Mouse (Mus musculus) cerebellum, adult (tissue): ENCODE results near the gene Lmcd1.

Experiments
- ATAC-seq: cut with Nextera tagmentation; 2 replicates; pipeline ENCODE4 v1.9.2; 2017; ENCODE audit warnings: mild to moderate bottlenecking, moderate library complexity, mixed read lengths; ENCODE audit not compliant: insufficient number of reproducible peaks, low FRiP score, low TSS enrichment

Gene Lmcd1

DNA sequence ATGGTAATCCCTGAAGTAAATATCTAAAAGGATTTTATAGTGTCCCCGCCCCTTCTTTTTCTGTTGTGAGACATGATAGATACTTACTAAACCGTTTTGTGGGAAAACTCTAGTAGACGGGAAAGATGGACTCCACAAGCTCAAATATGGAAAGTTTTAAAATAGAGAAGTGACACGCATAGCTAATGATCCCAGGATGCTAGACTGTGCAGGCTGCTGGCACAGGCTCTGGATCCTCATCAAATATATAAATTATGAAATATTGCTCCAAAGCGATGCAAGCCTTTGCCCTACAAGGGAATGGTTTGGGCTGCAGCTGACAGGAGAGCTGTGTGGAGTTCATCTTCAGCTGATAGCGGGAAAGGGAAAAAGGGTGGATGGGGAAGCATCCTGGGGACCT is 64.1 kb downstream of the Lmcd1 start:
- no peak for ATAC-seq

DNA sequence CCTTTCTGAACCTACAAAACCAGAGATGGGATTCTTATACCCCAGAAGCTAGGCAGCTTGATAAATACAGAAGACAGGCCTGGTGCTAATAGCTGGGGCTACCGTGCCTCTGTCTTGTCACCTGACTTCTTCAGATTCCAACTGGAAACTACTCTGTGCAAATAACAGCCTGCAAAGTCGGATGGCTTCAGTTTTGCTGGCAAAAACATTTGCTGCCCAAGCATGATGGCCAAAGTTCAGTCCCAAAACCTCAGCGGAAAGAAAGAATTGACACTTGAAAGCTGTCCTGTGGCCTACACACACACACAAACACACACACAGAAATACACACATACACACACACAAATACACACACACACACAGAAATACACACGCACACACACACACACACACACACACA is 65.5 kb downstream of the Lmcd1 start:
- no peak for ATAC-seq

DNA sequence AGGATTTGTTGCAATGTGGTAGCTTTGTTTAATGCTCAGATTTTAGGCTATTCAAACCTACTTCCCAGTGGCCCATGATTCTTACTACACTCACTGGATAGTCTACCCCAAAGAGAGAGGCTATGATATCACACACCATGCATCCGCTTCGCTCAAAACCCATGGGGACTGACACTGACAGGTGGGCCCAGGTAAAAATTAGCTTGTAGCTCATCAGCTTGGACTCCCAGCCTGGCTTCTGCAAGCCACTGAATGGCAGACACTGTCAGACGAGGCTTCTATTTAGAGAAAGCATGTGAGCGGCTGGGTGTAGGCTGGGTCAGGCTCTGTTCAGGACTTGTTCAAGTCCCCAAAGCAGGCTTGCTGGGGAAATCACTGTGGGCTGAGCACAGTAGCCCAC is 76.9 kb downstream of the Lmcd1 start:
- no peak for ATAC-seq

DNA sequence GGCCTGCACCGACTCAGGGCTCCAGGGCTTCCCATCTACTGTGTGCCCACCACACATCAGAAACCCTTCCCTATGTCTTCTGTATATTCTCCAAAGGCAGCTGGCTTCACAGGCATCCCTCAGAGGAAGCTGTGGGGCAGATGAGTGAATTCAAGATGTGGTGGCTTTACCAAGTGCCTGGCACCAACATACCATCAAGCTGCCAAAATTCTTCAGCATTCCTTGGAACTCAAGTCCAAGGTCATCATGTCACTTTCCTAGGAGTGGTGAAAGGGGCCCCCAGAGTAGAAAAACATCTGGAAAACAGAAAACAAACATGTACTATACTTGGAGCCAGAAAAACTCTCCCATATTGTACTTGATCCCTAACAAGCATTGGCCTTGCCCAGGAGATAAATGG is 85.8 kb downstream of the Lmcd1 start:
- no peak for ATAC-seq

DNA sequence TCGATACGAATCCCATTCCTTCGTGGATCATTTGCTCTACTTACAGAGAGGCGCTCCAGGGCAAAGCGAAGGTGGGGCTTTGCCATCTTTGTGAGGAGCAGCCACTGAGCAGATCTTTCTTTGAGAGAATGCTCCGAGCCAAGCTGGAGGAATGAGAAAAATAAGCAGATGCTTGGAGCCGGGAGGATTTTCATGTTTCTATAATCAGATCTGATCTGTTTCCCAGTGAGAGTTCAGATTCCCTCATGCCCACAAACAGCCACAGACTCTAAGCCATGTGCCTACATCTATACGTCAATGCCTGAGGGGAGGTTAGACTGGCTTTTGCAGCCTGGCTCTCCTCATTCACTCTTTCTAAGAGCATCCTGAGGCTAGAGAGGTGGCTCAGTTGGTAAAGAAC is 87.1 kb downstream of the Lmcd1 start:
- ATAC-seq: no peak

DNA sequence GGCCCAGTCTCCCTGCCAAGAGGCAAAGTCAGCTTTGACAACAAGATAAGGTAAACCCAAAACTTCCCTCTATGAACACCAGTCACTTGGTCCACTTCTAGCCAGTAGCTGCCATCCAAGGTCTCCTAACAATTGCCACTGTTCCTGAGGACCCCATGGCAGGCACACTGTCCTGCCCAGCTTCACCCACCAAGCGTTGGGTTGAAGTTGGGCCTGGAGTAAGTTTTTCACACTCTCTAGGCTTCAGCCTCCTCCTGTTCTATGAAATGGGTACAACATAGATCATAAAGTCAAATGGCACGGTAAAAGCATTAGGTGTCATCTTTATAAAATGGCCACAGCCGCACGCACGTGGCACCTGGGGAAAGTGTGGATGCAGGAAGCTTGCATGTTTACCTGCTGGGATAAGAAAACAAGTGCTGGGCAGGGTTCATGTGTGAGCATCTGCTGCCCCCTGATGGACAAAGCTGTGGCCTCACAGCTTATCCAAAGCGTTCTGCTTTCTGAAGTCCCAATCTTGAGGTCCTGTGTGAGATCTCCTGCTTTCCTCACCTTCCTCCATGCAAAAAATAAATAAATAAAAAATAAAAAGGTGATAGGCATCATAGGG is 88.9 kb downstream of the Lmcd1 start:
- ATAC-seq: peak; percentile 45

DNA sequence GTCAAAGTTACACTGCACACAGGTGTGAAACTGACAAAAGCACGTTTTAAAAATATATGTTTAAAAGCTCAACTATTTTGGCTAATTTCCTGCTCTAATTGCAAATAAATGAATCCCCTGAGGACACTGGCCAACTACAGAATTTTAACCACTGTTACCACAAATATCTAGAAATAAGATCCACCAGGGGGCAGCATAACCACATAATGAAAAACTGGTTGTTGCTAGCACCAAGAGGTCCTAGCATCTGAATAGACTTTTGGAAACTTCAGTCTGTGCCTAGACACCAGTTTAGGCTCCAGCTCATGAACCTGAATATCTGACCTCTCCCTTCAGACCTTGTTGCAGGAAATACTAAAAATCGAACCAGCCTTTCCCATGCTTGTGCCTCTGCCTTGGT is 91.0 kb downstream of the Lmcd1 start:
- no peak for ATAC-seq

DNA sequence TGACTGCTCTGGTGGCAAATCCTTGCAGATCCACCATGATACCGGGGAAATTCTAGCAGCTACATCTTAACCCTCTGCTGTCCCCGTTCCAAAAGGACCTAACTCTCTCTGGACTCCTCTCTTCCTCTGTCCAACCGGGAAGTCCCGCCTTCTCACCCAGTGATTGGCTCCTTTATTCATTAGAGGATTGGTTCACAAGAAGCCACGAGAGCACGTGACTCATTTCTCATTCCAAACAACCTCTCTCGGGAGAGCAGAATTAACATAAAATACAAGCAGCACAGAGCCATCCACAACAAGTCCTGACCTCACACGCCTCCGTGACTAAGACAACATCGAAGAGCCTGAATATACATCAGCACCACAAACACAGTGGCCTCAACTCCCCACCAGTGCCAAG is 91.7 kb downstream of the Lmcd1 start:
- no peak for ATAC-seq

DNA sequence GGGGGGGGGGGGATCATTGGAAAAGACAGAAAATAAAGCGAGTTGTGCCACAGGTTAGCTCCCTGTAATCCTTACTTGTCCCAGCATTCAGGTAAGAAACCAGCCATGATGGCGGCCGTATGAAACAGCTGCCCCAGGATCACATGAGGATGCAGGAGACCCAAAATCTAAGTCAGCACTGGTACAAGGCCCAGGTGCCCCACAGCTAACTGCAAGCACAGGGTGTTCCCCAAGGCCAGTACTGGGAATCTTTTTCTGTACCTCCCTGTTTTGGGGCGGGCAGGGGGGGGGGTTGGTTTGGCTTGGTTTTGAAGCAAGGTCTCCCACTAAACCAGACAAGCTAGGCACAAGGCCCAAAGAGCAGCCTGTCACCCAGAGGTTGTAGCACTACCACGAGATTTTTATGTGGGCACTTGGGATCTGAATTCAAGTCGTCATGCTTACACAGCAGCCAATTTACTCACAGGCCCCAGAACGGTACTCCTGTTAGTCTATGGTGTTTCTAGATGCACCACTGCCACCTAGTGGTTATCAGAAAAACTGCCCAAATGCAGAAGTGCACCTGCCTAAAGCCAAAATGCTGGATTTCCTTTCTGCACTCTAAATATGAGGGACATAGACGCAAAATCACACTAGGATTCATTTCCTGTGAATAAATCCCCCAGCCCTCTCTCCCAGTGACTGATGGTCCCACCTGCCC is 100.5 kb downstream of the Lmcd1 start:
- ATAC-seq: peak; percentile 34

DNA sequence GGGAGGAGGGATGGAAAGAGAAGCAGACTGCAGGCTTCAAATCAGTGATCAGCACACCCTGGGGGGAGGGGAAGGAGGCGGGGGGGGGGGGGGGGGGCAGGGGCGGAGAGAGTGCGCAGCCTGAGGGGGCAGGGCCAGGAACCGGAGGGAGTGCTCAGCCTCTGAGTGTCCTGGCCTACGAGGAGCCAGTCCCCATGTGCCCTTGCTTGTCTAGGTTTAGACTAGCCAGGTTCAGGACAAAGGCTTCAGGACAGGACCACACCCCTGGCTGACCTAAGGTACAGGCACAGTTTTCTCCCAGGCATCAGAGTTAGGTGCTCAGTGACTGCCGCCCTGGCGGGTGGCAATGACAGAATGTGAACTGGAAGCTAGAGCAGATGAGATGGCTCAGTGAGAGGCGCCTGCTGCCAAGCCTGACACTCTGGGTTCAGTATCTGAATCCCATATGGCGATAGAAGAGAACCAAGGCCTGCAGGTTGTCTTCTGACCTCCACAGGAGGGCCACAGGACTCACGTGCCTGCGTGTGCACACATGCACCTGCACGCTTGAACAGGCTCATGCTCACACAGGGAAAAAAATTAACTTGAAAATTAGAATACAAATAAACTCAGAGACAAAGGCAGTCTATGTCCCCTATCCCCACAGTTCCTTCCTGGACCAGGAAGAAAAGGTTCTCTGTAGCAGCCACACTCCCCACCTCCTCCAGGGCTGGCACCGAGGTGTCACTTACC is 102.3 kb downstream of the Lmcd1 start:
- no peak for ATAC-seq

DNA sequence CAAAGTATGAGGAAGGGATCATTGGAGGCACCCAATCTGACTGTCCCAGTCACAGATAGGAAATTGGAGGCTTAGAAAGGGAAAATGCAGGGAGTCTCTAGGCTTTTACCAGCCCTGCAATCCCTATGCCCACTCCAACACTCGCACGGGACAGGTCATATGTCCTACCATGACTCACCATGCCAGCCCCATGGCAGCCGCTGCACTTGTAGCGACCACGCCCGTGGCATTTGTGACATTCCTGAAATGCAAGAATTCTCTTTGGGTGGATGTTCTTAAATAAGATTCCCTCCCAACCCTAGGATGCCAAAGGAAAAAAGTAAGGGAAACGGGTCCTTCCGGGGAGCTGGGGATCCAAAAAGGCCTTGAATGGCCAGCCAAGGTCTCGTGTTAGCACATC is 105.5 kb downstream of the Lmcd1 start:
- no peak for ATAC-seq
